Mouse (Mus musculus): Measurements from ENCODE around the gene Tspoap1.

DNA sequence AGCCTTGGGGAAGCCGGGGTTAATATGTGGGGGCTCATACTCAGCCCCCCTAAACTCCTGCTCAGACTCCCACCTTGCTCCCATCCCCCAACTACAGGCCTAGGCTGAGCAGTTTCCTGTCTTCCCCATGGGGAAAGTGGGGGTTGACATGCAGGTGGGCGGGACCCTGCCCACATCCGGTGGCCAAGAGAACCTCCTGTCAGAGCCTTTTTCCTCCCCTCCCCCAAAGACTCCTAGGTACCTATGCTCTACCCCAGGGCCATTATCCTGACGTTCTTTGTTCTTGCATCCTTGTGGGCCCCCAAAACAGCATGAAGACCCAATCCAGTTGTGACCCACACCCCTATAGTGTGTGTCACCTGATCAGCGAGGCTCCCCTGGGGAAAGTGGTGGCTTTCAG is 5.7 kb upstream of the Tspoap1 start:
- TF ChIP-seq CTCF (conservative IDR thresholded peaks at IDR 0.05; ENCODE audit: insufficient read depth, insufficient read length, low read depth, low read length): no peak
- no peak for TF ChIP-seq POLR2A (IDR thresholded peaks at IDR 0.05; ENCODE audit: low read depth, low read length)
